Mouse (Mus musculus) C2C12 (cell line): ENCODE results near the gene Olfml2a.

ENCODE experiments used
- CEBPB ChIP-seq: IDR thresholded peaks from one replicate; pipeline ENCODE4 v1.6.1; 2011; ENCODE audit warnings: low read depth, mild to moderate bottlenecking, control low read depth, moderate library complexity
- CTCF ChIP-seq: IDR thresholded peaks from one replicate; pipeline ENCODE4 v1.5.1; 2011; ENCODE audit not compliant: control insufficient read depth, insufficient read depth, insufficient read length
- FOSL1 ChIP-seq: IDR thresholded peaks from one replicate; pipeline ENCODE4 v1.8.0; 2011; ENCODE audit warnings: mild to moderate bottlenecking, low read length; ENCODE audit not compliant: poor library complexity, insufficient read depth, severe bottlenecking
- MAX ChIP-seq: IDR thresholded peaks from one replicate; pipeline ENCODE4 v1.6.1; 2011; ENCODE audit warnings: mild to moderate bottlenecking, control low read depth
- MYOD1 ChIP-seq: IDR thresholded peaks from one replicate; pipeline ENCODE4 v1.6.1; 2011; ENCODE audit warnings: low read depth; ENCODE audit not compliant: control insufficient read depth, insufficient read length
- USF1 ChIP-seq: IDR thresholded peaks from one replicate; pipeline ENCODE4 v1.6.1; 2011; ENCODE audit warnings: low read depth, mild to moderate bottlenecking, control low read depth, moderate library complexity

DNA sequence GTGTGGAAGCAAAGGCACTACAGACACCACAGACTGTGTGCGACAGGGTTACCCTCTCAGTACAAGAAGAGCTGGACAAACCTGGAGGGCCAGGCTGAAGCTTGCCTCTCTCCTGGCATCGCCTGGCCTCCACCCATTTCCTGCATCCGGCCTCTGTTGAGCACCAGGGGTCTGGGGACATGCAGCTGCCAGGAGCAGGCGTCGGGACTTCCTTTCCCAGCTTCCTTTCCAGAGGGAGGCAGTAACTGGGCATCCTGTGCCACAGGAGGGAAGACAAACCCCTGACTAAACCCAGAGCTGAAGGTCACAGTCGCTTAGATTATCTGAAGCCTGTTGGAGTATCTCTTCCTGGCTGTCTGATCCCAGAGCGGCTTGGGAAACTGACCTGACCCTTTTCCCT, 15.8 kb downstream of the Olfml2a start:
- TF ChIP-seq MAX (no peak), MYOD1 (no peak), CTCF (no peak), USF1 (no peak), CEBPB (no peak), FOSL1 (no peak)
